Mouse (Mus musculus): ENCODE data around the gene Prr7. TPM values are rescaled to one million over a fixed set of nuclear protein-coding genes. Genes with fewer than 3 reads are reported as not detected.

The Prr7 gene
- 0.69 and 1.0 TPM in 2 replicates for polyA plus RNA-seq (2016; fragmentation: Nextera tagmentation; extraction: Ambion mirVana)

DNA sequence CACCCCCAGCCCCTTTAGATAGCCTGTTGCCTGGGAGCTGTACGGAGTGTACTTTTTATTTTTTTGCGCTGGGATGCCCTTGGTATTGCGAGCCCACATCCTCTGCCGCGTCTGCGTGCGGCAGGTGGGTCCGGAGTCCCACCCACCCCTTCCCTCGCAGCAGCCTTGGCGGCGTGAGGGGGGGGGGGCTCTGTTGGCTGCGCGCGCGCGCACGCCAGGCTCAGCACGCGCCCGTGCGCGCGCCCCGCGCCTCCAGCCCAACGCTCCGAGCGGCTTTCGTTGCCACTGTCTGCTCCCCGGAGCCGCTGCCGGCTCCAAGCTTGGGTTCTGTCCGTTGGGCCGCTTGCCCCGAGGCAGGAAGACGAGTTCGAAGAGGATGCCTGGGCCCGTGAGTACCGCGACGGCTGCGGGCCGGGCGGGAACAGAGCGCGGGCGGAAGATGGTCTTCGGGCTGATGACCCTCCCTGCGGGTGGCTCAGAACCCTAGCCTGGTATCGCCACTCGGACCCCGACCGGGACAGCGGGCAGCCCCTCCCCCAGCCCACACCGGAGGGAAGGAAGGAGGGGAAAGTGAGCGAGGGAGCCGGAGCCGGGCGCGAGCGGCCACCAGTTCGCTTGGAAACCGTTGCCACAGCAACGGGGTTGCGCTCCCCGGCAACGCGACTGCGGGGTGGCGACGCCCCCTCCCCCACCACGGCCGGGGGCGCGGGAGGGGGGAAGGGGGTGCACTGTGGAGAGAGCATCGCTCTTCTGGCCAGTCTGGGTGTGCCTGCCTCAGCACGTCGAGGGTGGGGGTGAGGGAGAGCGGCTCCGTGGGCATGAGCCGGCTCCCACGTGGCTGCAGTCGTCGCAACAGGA lies at the start of gene Prr7:
Gene Prr7 (plus strand): TSS at position 241 of the 858 bp plus-strand sequence.
- Histone ChIP-seq H3K4me3 (peak within 1 kb of the TSS; percentile 75), H3K9me3 (no peaks in the 10 kb centered on the region), H3K27ac (peak within 1 kb of the TSS; percentile 97), H3K4me1 (replicated peaks) (peaks cover 70% of the 10 kb centered on the region), H3K36me3 (peaks cover 35% of the 10 kb centered on the region), H3K27me3 (ENCODE audit: insufficient read depth, poor library complexity, severe bottlenecking) (peaks cover 16% of the 10 kb centered on the region)
- under 1% methylated on average over 84 of the region's 84 CpGs for WGBS
- DNase-seq (ENCODE audit: low spot score) = peak; percentile 88

DNA sequence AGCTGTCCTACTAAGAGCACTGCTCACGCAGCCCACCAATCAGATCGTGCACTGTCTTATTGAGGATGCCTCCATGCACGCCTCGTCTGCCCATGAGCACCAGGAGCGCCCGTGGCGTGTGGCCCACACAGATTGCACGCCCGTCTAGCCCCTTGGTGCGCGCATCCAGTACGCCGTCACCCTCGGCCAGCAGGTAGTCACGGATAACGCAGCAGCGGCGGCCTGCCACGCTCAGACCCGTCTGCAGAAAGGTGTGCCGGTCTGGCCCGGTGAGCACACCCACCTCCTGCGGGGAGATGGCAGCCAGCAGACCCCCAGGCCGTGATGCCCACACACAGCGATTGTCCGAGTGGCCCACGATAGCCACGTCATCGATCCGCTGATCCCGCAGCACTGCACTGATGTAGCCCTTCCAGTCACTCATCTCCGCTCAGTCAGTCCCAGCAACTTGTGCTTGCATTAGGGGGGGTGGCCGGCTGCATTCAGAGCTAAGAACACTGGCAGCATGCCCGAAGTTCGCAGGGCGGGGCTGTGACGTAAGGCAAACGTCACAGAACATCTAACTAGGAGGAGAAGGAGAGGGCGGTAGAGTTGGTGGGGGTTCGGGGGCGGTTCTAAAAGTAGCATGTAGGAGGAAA lies 49.2 kb upstream of the Prr7 start, which contains the start of gene Pfn3:
Gene Pfn3 (minus strand): TSS at position 490 of the 638 bp plus-strand sequence.
- H3K27ac ChIP-seq = 0 out of 2 replicates have a peak within 1 kb of the TSS, but pooled peaks have one; percentile 56
- peaks cover 14% of the 10 kb centered on the region for H3K4me1 ChIP-seq (replicated peaks)
- H3K27me3 ChIP-seq (ENCODE audit: insufficient read depth, poor library complexity, severe bottlenecking) = peaks cover 71% of the 10 kb centered on the region
- WGBS = 11% methylated on average over 41 of the region's 41 CpGs
- DNase-seq (ENCODE audit: low spot score) = peak; percentile 53
- H3K9me3 ChIP-seq = no peaks in the 10 kb centered on the region
- H3K36me3 ChIP-seq = no peaks in the 10 kb centered on the region
- H3K4me3 ChIP-seq = peak within 1 kb of the TSS; percentile 53

DNA sequence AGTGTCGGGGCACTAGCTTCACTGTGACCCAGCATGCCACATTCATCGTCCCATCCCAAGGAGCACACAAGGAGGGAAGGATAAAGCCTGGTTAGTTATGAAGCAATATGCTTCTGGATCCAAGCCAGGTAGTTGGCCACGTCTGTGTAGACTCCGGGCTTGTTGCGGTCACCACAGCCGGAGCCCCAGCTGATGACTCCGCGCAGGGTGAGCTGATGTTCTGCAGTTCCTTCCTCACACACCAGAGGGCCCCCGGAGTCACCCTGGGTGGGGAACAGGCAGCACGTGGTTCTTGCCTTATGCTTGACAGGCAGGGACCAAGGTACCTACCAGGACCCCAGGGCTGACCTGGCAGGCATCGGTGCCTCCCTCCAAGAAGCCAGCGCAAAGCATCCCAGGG lies 46.1 kb upstream of the Prr7 start:
- Histone ChIP-seq H3K4me3 (no peak overlapping the region), H3K27me3 (ENCODE audit: insufficient read depth, poor library complexity, severe bottlenecking) (peaks cover 87% of the 10 kb centered on the region), H3K27ac (no peak overlapping the region), H3K9me3 (no peaks in the 10 kb centered on the region), H3K36me3 (no peaks in the 10 kb centered on the region), H3K4me1 (replicated peaks) (peaks cover 31% of the 10 kb centered on the region)
- peak; percentile 87 for DNase-seq (ENCODE audit: low spot score)
- 14% methylated on average over 12 of the region's 12 CpGs for WGBS

- Histone ChIP-seq H3K4me1 (replicated peaks) (peaks cover 31% of the 10 kb centered on the region), H3K4me3 (no peak overlapping the region), H3K27ac (no peak overlapping the region), H3K27me3 (ENCODE audit: insufficient read depth, poor library complexity, severe bottlenecking) (peaks cover 76% of the 10 kb centered on the region), H3K9me3 (no peaks in the 10 kb centered on the region), H3K36me3 (no peaks in the 10 kb centered on the region)
- 86% methylated on average over 5 of the region's 5 CpGs for WGBS
- DNase-seq (ENCODE audit: low spot score) = no peak
Observed at GRCm38 (mm10) chr13:55419142-55419541, 44.9 kb upstream of the Prr7 start.

GRCm38 (mm10) chr13:55420018-55420932 lies 43.8 kb upstream of the Prr7 start:
- H3K36me3 ChIP-seq = no peaks in the 10 kb centered on the region
- peaks cover 65% of the 10 kb centered on the region for H3K27me3 ChIP-seq (ENCODE audit: insufficient read depth, poor library complexity, severe bottlenecking)
- H3K4me3 ChIP-seq = peak overlapping the region; percentile 9; the same call in 1 of the 2 replicates
- no peak for DNase-seq (ENCODE audit: low spot score)
- no peaks in the 10 kb centered on the region for H3K9me3 ChIP-seq
- WGBS = 27% methylated on average over 51 of the region's 51 CpGs
- peaks cover 23% of the 10 kb centered on the region for H3K4me1 ChIP-seq (replicated peaks)
- no peak overlapping the region for H3K27ac ChIP-seq

DNA sequence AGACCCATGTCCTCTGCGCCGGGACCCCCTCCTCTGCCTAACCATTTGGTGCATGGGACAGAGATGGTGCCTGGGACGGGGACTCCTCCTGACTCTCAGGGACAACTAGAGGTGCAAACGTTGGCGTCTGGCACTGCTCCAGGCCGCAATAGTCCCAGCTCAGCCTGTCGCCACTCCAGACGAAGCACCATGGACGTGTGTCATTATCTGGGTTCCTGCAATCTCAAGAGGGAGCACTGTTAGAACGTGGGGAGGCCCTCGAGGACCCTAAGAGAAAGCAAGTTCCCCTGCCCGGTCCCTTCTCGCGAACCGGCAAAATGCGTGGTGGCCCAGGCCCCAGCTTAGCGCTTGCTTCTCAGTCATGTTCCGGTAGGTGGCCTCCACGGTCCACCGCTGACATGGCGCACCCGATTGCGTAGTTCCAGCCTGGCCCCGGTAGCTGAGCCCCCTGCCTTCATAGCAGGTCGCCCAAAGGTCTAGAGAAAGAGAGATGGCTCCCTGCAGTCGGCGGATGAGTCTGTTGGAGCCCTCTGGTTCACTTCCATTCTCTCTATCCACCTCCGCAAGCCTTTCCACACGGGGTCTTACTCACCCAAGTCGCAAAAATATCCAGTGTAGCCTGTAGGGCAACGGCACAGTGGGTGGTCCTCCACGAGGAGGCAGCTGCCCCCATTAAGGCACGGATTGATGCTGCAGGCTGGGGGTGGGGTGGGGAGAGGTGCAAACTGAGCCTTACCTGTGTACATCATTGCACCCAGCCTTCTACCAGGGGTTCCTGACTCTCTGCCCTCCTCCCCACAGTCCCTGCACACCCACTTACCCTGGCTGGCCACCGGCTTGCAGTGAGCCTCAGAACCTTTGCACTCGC lies 42.9 kb upstream of the Prr7 start:
- H3K4me3 ChIP-seq = peak overlapping the region; percentile 37
- H3K4me1 ChIP-seq (replicated peaks) = peaks cover 23% of the 10 kb centered on the region
- DNase-seq (ENCODE audit: low spot score) = peak; percentile 72
- no peaks in the 10 kb centered on the region for H3K9me3 ChIP-seq
- H3K36me3 ChIP-seq = no peaks in the 10 kb centered on the region
- H3K27ac ChIP-seq = peak overlapping the region; percentile 17; the same call in 1 of the 2 replicates
- WGBS = 15% methylated on average over 35 of the region's 35 CpGs
- H3K27me3 ChIP-seq (ENCODE audit: insufficient read depth, poor library complexity, severe bottlenecking) = peaks cover 61% of the 10 kb centered on the region

- Histone ChIP-seq H3K9me3 (no peaks in the 10 kb centered on the region; the same call in 1 of the 2 replicates), H3K4me3 (no peak within 1 kb of the TSS), H3K27ac (no peak within 1 kb of the TSS), H3K27me3 (ENCODE audit: insufficient read depth, poor library complexity, severe bottlenecking) (peaks cover 14% of the 10 kb centered on the region), H3K36me3 (no peaks in the 10 kb centered on the region), H3K4me1 (replicated peaks) (peaks cover under 1% of the 10 kb centered on the region)
- 92% methylated on average over 10 of the region's 10 CpGs for WGBS
- no peak for DNase-seq (ENCODE audit: low spot score)
Observed at GRCm38 (mm10) chr13:55426613-55427012, 37.5 kb upstream of the Prr7 start, which contains the start of gene F12. F12 (minus strand) TSS chr13:55426793.

DNA sequence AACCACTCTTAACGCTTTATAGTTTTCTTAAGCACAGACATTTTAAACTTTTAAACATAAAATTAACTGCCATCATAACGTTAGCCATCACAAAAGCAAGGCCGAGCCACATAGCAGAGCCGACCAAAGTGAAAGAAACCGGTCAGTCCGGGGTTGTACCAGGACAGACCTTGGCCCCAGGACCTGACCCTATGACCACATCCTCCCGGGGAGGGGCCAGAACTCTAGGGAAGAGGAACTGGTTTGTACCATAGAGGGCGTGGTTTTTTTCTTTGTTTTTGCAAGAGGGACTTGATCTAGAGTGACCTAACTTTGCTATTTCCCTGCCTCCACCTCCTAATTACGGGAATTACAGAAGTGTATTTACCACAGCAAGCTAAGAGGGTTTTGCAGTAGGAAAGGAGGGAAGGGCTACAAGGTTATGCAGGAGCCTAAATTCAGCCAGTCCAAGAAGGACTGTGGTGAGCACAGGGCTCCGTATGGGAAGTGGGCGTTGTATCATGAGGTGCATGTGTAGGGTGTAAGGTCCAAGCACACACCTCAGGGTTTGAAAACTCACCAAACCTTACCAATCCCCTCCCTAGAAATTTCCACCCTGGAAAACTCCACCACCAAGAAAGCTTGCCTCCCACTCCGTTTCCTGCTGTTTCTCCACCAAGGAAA lies 34.7 kb upstream of the Prr7 start:
- Histone ChIP-seq H3K27ac (no peak overlapping the region), H3K4me3 (no peak overlapping the region), H3K9me3 (peaks cover 9% of the 10 kb centered on the region), H3K27me3 (ENCODE audit: insufficient read depth, poor library complexity, severe bottlenecking) (no peaks in the 10 kb centered on the region), H3K36me3 (no peaks in the 10 kb centered on the region), H3K4me1 (replicated peaks) (no peaks in the 10 kb centered on the region)
- DNase-seq (ENCODE audit: low spot score) = no peak
- WGBS = 69% methylated on average over 12 of the region's 12 CpGs

DNA sequence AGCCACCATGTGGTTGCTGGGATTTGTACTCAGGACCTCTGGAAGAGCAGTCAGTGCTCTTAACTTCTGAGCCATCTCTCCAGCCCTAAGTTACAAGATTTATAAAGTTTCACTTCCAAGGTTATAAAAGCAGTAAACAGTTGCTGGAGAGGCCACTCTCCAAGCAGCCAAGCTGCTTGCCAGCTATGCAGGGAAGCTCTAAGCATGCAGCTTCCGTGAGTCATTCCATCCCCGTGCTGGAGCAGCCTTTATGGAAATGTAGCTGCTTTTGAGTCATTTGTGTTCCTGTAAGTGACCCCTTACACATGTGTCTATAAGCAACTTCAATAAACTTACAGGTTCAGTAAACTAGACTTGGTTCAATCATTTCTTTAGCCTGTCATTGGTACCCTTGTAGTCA lies 33.5 kb upstream of the Prr7 start:
- H3K4me3 ChIP-seq = no peak overlapping the region
- no peak for DNase-seq (ENCODE audit: low spot score)
- H3K4me1 ChIP-seq (replicated peaks) = no peaks in the 10 kb centered on the region
- peaks cover 9% of the 10 kb centered on the region for H3K9me3 ChIP-seq
- WGBS = 90% methylated on average over 2 of the region's 2 CpGs
- no peaks in the 10 kb centered on the region for H3K36me3 ChIP-seq
- H3K27me3 ChIP-seq (ENCODE audit: insufficient read depth, poor library complexity, severe bottlenecking) = no peaks in the 10 kb centered on the region
- no peak overlapping the region for H3K27ac ChIP-seq

- no peaks in the 10 kb centered on the region for H3K4me1 ChIP-seq (replicated peaks)
- whole genome bisulfite sequencing = 83% methylated on average over 10 of the region's 10 CpGs
- no peak overlapping the region for H3K4me3 ChIP-seq
- H3K27ac ChIP-seq = no peak overlapping the region
- H3K27me3 ChIP-seq (ENCODE audit: insufficient read depth, poor library complexity, severe bottlenecking) = no peaks in the 10 kb centered on the region
- no peaks in the 10 kb centered on the region for H3K36me3 ChIP-seq
- peaks cover 11% of the 10 kb centered on the region for H3K9me3 ChIP-seq
- DNase-seq (ENCODE audit: low spot score) = no peak
Observed at GRCm38 (mm10) chr13:55431889-55432685, 32.0 kb upstream of the Prr7 start.

Data from hindbrain, embryonic 10.5 days (tissue).